Mouse (Mus musculus) olfactory bulb, adult 2 months (tissue): ENCODE data around the gene Lig3. TPM values are rescaled to one million over a fixed set of nuclear protein-coding genes. Genes with fewer than 3 reads are reported as not detected.

Source experiments
- H3K27ac ChIP-seq: fragments of 200-500 bp; 2 replicates; pipeline ENCODE4 v1.5.1; 2012; ENCODE audit warnings: low read depth, low read length; ENCODE audit not compliant: insufficient read depth
- H3K4me1 ChIP-seq: fragments of 200-500 bp; 2 replicates; pipeline ENCODE4 v1.6.1; 2012; ENCODE audit warnings: low read length; ENCODE audit not compliant: control insufficient read depth, insufficient read depth
- H3K4me3 ChIP-seq: fragments of 200-500 bp; 2 replicates; pipeline ENCODE4 v1.5.1; 2012; ENCODE audit warnings: mild to moderate bottlenecking, low read depth, low read length, moderate library complexity; ENCODE audit not compliant: insufficient read depth
- CTCF ChIP-seq: fragments of 200-500 bp; IDR thresholded peaks from 2 replicates; pipeline ENCODE4 v1.5.1; 2012; ENCODE audit warnings: low read depth, mild to moderate bottlenecking, low read length, moderate library complexity; ENCODE audit not compliant: insufficient read depth
- POLR2A ChIP-seq: fragments of 200-500 bp; IDR thresholded peaks from 2 replicates; pipeline ENCODE4 v1.6.1; 2012; ENCODE audit warnings: mild to moderate bottlenecking, low read depth, low read length, moderate library complexity; ENCODE audit not compliant: insufficient read depth
- WGBS: fragments of 180-500 bp; shearing (Covaris S2); methylation state at CpG from one replicate; pipeline ENCODE4 v1.1.7; 2018; 5-methylcytosine and 5-hydroxymethylcytosine counted together
- polyA plus RNA-seq: library from polyadenylated mRNA; stranded (reverse); fragments of >200 nt; gene quantifications from 2 replicates; pipeline ENCODE4 v1.2.4, GENCODE M21; 2012; ENCODE audit warnings: low replicate concordance; ENCODE audit not compliant: missing spikeins, insufficient read depth, insufficient read length

Lig3 gene
- polyA plus RNA-seq, 1 experiment = not detected

DNA sequence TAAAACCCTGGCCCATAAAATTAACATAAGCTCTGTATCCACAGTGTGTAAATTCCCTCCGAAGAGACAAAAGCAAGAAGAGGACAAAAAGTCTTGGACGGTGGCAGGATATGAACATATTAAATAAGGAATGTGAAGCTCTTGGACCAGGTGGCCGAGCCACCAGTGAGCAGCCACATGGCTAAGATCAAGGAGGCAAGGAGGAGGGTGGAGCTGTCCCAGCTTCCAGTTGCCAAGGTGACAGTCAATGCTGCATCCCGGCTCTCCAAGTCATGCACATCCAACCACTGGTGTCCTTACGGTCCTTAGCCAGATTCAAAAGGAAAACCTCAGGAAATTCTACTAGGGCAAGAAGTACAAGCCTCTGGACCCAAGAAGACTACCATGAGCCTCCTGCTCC lies 57.6 kb downstream of the Lig3 start:
- H3K27ac ChIP-seq = no peak overlapping the region
- TF ChIP-seq POLR2A (no peak), CTCF (no peak)
- peaks cover 10% of the 10 kb centered on the region; the same call in 1 of the 2 replicates for H3K4me1 ChIP-seq
- 28% methylated on average over 5 of the region's 5 CpGs for WGBS
- H3K4me3 ChIP-seq = no peak overlapping the region

DNA sequence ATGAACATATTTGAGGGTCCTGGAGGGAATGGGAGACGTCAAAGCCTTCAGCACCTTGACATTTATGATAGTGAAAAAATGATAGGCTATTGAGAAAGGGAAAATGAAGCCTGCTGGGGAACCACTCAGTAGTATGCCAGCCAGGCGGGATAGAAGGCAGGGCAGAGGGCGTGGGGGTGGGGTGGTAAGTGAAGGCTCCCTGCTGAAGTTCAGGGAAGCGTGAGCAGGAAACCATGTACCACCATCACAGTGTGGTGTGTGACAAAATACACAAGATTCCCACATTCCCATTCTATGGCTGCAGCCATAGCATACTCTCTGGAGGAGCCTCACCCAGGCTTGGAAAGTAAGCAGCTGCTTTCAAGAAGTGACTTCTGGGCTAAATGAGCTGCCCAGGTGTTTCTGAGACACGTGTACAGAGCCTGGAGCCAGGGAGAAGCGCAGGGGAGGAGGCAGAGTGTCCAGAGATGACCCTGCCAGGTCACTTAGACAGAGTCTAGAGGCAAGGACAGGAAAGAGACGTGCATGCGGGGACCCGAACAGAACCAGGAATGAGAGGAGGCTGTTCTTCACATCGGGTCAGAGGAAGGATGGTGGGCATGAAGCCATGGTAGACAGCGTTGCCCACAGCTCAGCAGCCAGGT lies 64.0 kb downstream of the Lig3 start:
- H3K4me3 ChIP-seq = no peak overlapping the region
- no peak overlapping the region for H3K27ac ChIP-seq
- peaks cover 5% of the 10 kb centered on the region; the same call in 1 of the 2 replicates for H3K4me1 ChIP-seq
- WGBS = 81% methylated on average over 11 of the region's 11 CpGs
- TF ChIP-seq POLR2A = no peak
- no peak for TF ChIP-seq CTCF

DNA sequence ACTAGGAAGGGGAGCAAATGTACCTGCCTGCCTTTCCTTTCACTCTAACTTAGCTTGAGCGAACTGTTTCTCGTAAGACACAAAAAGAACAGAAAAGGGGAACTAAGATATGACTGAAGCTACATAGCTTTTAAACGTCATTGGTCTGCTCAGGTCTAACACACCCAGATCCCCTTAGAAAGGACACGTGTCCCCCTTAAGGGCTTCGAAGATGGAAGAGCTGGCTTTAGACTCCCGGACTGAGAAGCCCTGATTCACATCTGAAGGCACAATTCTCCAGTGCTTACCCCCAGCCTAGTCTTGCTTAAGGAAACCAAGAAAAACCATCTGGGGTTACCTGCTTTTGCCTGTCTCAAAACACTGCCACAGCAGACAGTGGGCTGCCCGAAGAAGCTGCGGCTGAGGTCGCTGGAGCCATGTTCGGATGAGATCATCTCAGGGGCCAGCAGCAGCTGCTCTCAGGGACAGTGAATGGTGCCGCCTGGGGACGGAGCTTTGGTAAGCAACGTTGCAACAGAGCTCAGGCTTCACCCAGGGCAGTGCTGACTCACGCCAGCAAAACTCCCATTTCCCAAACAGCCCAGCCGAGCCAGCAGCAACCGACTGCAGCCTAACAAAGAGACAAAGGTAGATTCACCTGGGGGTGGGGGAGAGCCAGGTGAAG lies 64.6 kb downstream of the Lig3 start:
- 0 out of 2 replicates have a peak overlapping the region, but pooled peaks have one; percentile 7 for H3K4me3 ChIP-seq
- H3K27ac ChIP-seq = no peak overlapping the region
- H3K4me1 ChIP-seq = peaks cover 5% of the 10 kb centered on the region; the same call in 1 of the 2 replicates
- WGBS = 39% methylated on average over 16 of the region's 16 CpGs
- no peak for TF ChIP-seq CTCF
- no peak for TF ChIP-seq POLR2A

DNA sequence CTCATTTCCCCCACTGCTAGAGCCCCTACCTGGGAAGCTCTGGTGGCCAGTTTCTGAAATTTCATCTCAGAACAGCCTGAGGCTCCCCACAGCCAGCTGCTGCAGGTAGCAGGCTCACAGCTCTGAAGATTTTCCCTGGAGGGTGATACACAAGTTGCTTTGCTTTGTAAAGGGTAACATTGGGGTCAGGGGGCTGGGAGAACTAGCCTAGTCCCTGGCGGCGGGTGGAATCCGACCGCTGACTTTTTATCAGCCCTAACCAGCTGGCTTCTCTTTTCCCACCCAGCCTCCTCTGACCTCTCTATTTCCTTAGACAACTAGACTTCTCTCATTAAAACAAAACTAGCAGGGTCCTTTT lies 65.2 kb downstream of the Lig3 start:
- Histone ChIP-seq H3K27ac (no peak overlapping the region), H3K4me1 (peaks cover 5% of the 10 kb centered on the region; the same call in 1 of the 2 replicates), H3K4me3 (no peak overlapping the region)
- TF ChIP-seq CTCF = no peak
- TF ChIP-seq POLR2A = no peak
- 73% methylated on average over 4 of the region's 4 CpGs for WGBS

DNA sequence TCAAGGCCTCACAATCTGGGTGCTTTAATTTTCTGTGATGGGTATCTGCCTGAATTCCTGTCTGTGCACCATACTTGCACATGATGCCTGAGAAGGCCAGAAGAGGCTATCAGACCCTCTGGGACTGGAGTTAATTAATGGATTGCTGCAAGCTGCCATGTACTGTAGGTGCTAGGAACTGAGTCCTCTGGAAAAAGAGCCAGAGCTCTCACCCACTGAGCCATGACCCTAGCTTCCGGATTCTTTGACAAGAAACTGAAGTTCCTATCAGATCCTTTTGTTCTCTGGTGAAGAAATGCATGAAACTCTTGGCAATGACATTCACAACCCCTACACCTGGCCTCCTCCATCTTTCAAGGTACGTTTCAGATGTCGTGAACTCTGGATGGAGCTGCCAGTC lies 66.0 kb downstream of the Lig3 start:
- no peak overlapping the region for H3K4me3 ChIP-seq
- peaks cover 5% of the 10 kb centered on the region; the same call in 1 of the 2 replicates for H3K4me1 ChIP-seq
- H3K27ac ChIP-seq = no peak overlapping the region
- TF ChIP-seq POLR2A (no peak), CTCF (no peak)
- WGBS = 94% methylated on average over 3 of the region's 3 CpGs

DNA sequence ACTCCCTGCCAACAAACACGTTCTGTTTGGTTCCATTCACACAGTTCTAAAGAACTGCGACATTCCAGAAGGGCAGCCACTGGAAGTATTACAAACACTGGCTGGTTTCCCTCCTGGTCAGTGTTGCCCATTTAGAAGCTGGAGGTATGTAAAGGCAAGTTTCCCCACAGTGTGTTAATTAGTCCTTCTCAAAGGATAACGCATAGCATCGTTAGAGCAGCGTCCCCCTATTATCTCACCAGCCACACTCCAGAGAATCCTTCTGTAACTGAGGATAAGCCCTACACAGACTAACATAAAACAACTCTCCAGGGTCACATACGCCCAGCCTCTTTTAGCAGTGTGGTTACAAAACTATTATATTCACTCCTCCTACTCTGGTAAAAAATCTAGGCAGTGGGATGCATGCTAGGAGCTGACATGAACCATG lies 66.7 kb downstream of the Lig3 start:
- TF ChIP-seq POLR2A (no peak), CTCF (no peak)
- 66% methylated on average over 6 of the region's 6 CpGs for WGBS
- no peak overlapping the region for H3K27ac ChIP-seq

DNA sequence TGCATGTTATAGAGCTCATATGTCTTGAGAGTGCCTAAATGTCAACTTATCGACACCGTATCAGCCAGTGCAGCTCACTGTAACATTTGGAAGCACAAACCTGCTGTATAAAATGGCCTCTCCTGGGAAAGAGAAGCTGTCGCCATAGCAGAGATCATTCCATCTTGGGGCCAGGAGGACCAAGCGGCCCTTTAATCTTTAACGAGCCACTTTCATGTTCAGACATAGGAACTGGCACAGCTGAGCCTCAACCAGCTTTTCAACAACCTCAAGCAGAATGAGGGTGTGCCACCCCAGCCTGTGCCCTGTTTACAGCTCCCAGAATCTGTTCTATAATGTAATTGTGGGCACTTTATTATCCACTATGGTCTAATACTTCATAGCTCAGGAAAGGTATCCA lies 69.4 kb downstream of the Lig3 start:
- WGBS = 79% methylated on average over 5 of the region's 5 CpGs
- H3K27ac ChIP-seq = no peak overlapping the region
- peaks cover 5% of the 10 kb centered on the region; the same call in 1 of the 2 replicates for H3K4me1 ChIP-seq
- no peak overlapping the region for H3K4me3 ChIP-seq
- TF ChIP-seq POLR2A = no peak
- no peak for TF ChIP-seq CTCF

More for the DNA sequence above, 66.7 kb downstream of the Lig3 start:
- peaks cover 5% of the 10 kb centered on the region; the same call in 1 of the 2 replicates for H3K4me1 ChIP-seq
- H3K4me3 ChIP-seq = no peak overlapping the region

DNA sequence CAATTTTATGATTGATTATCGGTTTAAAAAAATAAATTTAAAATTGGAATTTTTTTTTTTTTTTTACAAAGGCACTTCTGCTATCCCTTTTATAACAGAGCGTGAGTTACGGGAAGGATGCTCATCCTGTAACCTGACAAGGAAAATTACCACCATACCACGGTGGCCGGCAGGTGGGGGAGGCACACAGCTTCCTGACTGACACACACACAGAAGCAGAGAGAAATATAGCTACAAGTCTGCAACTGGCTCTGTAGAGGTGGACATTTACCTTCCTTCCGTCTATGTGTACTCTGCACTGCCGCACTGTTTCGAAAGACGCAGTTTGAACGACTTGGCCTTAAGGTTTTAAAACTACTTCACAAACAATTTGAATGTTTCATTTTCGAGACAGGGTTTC lies 71.2 kb downstream of the Lig3 start:
- TF ChIP-seq POLR2A = no peak
- TF ChIP-seq CTCF = no peak
- Histone ChIP-seq H3K27ac (no peak overlapping the region), H3K4me3 (no peak overlapping the region), H3K4me1 (no peaks in the 10 kb centered on the region)
- 92% methylated on average over 11 of the region's 11 CpGs for WGBS

DNA sequence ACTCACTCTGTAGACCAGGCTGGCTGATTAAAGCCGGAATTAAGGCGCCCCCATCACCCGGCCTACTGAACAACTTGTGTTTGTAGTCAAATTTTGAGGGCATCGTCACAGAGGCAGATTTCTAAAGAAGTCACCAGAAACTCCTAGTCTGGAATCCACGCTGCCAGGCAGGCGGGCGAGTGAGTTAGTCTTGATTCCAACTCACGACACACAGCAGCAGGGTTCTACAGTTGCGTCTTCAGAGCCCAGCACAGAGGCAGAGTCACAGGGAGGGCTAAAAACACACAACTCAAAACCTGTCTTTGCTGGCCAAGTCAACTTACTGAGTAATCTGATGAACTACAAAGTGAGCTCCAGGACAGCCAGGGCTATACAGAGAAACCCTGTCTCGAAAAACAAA lies 71.6 kb downstream of the Lig3 start:
- Histone ChIP-seq H3K4me3 (no peak overlapping the region), H3K4me1 (no peaks in the 10 kb centered on the region), H3K27ac (no peak overlapping the region)
- 92% methylated on average over 10 of the region's 10 CpGs for WGBS
- no peak for TF ChIP-seq POLR2A
- no peak for TF ChIP-seq CTCF
